Mouse (Mus musculus): Measurements from ENCODE around the gene 6030408B16Rik.
"Not testable (repeated sequence)": the region's sequence is repeated elsewhere in the genome, so short reads cannot be mapped to it uniquely, and the experiment has no call there.

6030408B16Rik gene

GRCm38 (mm10) chr15:101321126-101321525 lies 28.1 kb downstream of the 6030408B16Rik start:
- DNase-seq (ENCODE audit: low spot score in 2 of 2): no peak

DNA sequence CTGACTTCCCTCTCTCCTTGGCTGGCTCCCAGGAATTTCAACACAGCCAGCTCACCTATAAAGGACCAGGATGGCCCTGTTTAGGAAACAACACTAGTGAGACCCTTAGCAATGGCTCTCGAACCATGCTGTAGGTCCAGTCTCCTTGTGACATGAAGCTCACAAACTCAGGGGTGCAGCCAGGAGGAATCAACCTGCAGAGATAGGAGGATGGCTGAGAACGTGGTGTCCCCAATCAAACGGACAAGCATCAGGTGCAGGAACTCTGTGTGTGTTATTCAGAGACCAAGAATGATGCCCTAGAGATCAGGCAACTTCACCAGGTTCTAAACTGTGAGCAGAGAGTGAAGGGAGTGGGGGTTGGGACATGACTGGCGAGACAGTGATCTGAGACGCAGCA lies 29.1 kb downstream of the 6030408B16Rik start:
- no peak for DNase-seq (ENCODE audit: low spot score in 2 of 2)

GRCm38 (mm10) chr15:101322640-101323039 lies 29.6 kb downstream of the 6030408B16Rik start:
- DNase-seq (ENCODE audit: low spot score in 2 of 2): no peak

GRCm38 (mm10) chr15:101323511-101323910 lies 30.5 kb downstream of the 6030408B16Rik start:
- DNase-seq (ENCODE audit: low spot score in 2 of 2): no peak

- not testable (repeated sequence) for DNase-seq (ENCODE audit: low spot score in 2 of 2)
Measured at GRCm38 (mm10) chr15:101324409-101324808, 31.4 kb downstream of the 6030408B16Rik start.

DNA sequence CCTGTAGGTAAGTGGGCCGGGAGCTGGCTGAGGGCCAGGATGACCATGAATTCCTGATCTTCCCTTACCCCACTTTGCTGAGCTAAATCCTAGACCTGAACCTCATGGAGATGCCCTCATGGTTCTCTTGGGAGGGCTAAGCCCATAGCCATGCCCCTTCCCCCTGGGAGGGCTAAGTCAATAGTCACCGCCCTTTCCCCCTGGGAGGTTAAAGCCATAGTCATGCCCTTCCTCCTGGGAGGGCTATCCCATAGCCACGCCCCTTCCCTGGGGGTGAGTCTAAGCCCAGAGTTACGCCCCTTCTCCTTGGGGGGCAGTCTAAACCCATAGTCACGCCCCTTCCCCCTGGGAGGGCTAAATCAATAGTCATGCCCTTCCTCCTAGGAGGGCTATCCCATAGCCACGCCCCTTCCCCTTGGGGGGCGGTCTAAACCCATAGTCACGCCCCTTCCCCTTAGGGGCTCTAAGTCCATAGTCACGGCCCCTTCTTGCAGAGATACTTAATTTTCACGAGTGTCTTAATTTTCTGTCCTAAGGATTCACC lies 33.1 kb downstream of the 6030408B16Rik start:
- DNase-seq (ENCODE audit: low spot score in 2 of 2): no peak

DNA sequence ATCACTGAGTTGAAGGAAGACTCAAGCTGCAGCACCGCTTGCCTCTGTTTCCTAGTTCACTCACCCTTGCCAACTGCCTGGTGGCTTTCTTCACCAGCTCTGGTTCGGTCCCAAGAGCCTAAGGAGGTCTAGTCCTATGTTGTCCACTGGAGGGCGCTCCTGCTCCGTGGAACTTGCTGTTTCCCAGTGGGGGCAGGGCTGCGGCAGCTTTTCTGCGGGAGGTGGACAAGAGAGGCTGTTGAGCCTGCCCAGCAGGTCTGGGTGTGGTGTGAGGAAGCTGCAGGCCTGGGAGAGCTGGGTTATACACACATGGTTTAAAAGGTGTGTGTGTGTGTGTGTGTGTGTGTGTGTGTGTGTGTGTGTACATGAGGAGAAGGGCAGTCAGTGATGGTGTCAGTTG lies 34.3 kb downstream of the 6030408B16Rik start:
- peak; percentile 51 to 69 for DNase-seq (ENCODE audit: low spot score in 2 of 2)

DNA sequence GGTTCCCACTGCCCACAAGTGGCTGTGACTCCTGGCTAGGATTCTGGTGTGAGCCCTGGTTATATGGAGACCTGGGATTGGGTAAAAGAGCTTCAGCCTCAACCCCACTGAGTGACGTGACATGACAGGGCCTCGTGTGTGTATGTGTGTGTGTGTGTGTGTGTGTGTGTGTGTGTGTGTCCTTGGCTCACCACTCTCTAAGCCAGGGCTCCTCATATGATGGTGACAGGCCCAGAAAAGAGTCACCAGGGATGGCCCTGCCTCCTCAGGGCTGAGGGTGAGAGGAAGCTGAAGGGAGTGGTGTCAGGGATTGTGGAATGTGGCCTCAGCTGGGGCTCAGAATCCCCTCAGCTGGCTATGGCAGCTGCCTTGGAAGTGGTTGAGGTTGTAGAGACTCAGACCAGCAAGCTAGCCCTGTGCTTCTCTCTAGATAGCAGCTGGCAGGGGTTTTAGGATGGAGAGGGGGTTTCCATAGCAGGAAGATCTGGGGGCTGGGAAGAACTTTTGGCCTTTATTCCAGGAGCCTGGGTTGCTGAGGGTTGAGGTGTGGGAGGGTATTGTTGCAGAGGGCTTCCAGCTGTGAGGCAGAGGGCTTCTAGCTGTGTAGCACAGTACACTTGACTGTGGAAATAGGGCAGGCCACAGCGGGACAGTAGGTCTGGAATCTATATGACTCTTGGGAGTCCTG lies 36.0 kb downstream of the 6030408B16Rik start:
- DNase-seq (ENCODE audit: low spot score in 2 of 2): no peak

GRCm38 (mm10) chr15:101329564-101329892 lies 36.5 kb downstream of the 6030408B16Rik start:
- DNase-seq (ENCODE audit: low spot score in 2 of 2): no peak

DNA sequence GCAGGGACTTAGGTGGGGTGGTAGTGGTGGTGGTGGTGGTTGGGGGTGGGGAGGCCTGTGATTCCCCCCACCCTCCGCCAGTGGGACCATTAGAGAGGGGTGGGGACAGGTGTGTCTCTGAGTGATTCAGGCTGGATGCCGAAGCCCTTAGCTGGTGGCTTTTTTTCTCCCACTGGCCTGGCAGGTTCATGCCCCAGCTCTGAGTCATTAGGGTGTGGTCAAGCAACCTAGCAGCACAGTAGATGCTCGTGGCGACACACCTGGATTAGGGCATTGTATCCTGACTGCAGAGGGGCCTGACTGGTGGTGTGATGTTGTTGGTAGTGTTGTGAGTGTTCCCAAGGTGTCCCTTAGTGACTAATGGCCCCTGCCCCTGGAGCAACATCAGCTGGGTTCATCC lies 38.1 kb downstream of the 6030408B16Rik start:
- DNase-seq (ENCODE audit: low spot score in 2 of 2): no peak

GRCm38 (mm10) chr15:101332370-101332769 lies 39.4 kb downstream of the 6030408B16Rik start:
- DNase-seq (ENCODE audit: low spot score in 2 of 2): no peak

- no peak for DNase-seq (ENCODE audit: low spot score in 2 of 2)
Measured at GRCm38 (mm10) chr15:101333165-101333564, 40.2 kb downstream of the 6030408B16Rik start.

GRCm38 (mm10) chr15:101333648-101334047 lies 40.6 kb downstream of the 6030408B16Rik start:
- DNase-seq (ENCODE audit: low spot score in 2 of 2): no peak

- no peak for DNase-seq (ENCODE audit: low spot score in 2 of 2)
Measured at GRCm38 (mm10) chr15:101336474-101337174, 43.6 kb downstream of the 6030408B16Rik start.

GRCm38 (mm10) chr15:101338359-101338758 lies 45.3 kb downstream of the 6030408B16Rik start:
- DNase-seq (ENCODE audit: low spot score in 2 of 2): no peak

DNA sequence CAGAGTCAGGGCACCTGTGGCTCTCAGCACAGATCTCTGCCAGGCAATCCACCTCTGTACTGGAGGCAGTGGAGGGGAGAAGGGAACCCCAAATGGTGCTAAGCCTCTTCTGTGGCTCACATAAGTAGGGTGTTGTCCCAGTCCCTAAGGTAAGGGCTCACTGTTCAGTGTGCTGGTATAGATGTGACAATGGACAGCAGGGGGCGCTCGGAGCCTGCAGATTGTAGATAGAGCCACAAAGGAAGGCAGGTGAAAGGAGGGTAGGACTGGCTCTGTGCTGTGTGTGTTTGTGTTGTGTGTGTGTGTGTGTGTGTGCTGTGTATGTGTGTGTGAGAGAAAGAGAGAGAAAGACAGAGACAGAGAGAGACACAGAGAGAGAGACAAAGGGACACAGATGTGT lies 46.5 kb downstream of the 6030408B16Rik start:
- DNase-seq (ENCODE audit: low spot score in 2 of 2): peak; percentile 72 to 82

DNA sequence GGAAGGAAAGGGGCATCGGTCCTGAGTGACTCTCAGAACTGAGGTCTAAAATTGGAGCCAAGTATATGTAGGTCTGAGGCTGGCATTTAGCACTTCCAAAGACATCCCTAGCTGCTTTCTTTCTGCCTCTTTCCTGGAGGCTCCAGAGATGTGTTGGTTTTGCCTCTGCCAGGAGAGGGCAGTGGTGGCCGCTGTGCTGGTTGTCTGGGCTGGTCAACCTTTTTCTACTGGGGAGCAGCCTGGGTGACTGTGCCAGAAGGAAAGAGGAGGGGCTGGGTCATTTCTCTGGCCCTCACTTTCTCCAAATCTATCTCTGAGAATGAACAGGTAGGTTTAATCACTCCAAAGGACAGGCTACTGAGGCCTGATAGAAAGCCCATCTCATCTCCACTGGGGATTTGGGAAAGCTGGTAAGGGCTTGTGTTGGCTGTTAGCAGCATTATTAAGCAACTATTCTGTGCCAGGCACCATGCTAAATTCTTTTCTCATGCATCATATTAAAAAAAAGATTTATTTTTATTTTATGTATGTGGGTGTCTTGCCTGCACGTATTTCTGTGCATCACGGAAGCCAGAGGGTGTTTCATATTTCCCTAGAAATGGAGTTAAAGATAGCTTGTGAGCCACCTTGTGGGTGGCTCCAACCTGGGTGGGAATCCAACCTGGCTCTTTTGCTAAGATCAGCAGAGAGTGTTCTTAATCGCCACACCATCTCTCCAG lies 48.9 kb downstream of the 6030408B16Rik start:
- no peak for DNase-seq (ENCODE audit: low spot score in 2 of 2)
